Mouse (Mus musculus) CH12.LX (cell line): ENCODE results near the gene Lrrn2. TPM values are rescaled to one million over a fixed set of nuclear protein-coding genes. Genes with fewer than 3 reads are reported as not detected.

Experiments used
- DNase-seq: peaks from one replicate; pipeline ENCODE4 v3.0.0-alpha.2; 2013; ENCODE audit errors: extremely low read depth
- H3K27ac ChIP-seq: 2 replicates; pipeline ENCODE4 v1.5.1; 2012; ENCODE audit warnings: low read depth, mild to moderate bottlenecking, control low read depth, moderate library complexity; ENCODE audit not compliant: insufficient read depth
- H3K27me3 ChIP-seq: replicated peaks from 2 replicates; pipeline ENCODE3; 2012; ENCODE audit warnings: inconsistent platforms
- H3K36me3 ChIP-seq, 2 experiments: replicated peaks in 1 of 2; 2 replicates each; pipeline versions ENCODE3 to v1.6.1; 2012; ENCODE audit warnings: inconsistent platforms in 1 of 2, low read length in 1 of 2, mild to moderate bottlenecking in 1 of 2, mixed read lengths in 1 of 2, moderate library complexity in 1 of 2; ENCODE audit not compliant: control insufficient read depth in 1 of 2, insufficient read depth in 1 of 2
- H3K4me1 ChIP-seq, 2 experiments: 2 replicates each; pipeline ENCODE4 v1.6.1; 2012; ENCODE audit warnings: inconsistent platforms in 1 of 2, moderate library complexity in 1 of 2; ENCODE audit not compliant: insufficient read depth in 2 of 2, control insufficient read depth in 1 of 2
- H3K4me2 ChIP-seq: 2 replicates; pipeline ENCODE4 v1.6.1; 2012; ENCODE audit warnings: low read depth, mild to moderate bottlenecking, control low read depth; ENCODE audit not compliant: poor library complexity, insufficient read depth, severe bottlenecking
- H3K4me3 ChIP-seq, 3 experiments: fragments of 150-350 bp in 1 of 3; sonication (generic) in 1 of 3; replicated peaks in 1 of 3; 2 replicates each; pipeline versions ENCODE3 to v1.5.1; 2011 to 2012; ENCODE audit warnings: low read depth in 2 of 3, low read length in 2 of 3, mild to moderate bottlenecking in 2 of 3, moderate library complexity in 2 of 3, control low read depth in 1 of 3, improper control_type of control experiment in 1 of 3, inconsistent platforms in 1 of 3, mixed read lengths in 1 of 3; ENCODE audit not compliant: poor library complexity in 1 of 3
- H3K79me2 ChIP-seq: replicated peaks from 2 replicates; pipeline ENCODE4 v1.6.1; 2012; ENCODE audit warnings: mild to moderate bottlenecking, moderate library complexity; ENCODE audit not compliant: control insufficient read depth, poor library complexity, insufficient read depth, severe bottlenecking; ENCODE audit errors: extremely low read depth
- H3K9ac ChIP-seq: 2 replicates; pipeline ENCODE4 v1.6.1; 2012; ENCODE audit warnings: low read depth, mild to moderate bottlenecking, control low read depth, moderate library complexity; ENCODE audit not compliant: insufficient read depth
- H3K9me3 ChIP-seq: replicated peaks from 2 replicates; pipeline ENCODE3; 2012; ENCODE audit warnings: low read length, inconsistent platforms, mixed read lengths
- CHD2 ChIP-seq: IDR thresholded peaks from 2 replicates; pipeline ENCODE4 v1.6.1; 2011; ENCODE audit warnings: low read length, improper control_type of control experiment
- ELF1 ChIP-seq: IDR thresholded peaks from 2 replicates; pipeline ENCODE4 v1.6.1; 2014; ENCODE audit warnings: low read depth, mild to moderate bottlenecking, inconsistent platforms, low read length, improper control_type of control experiment
- EP300 ChIP-seq: IDR thresholded peaks from 2 replicates; pipeline ENCODE4 v1.6.1; 2011; ENCODE audit warnings: low read length, improper control_type of control experiment
- ETS1 ChIP-seq: conservative IDR thresholded peaks from 2 replicates; pipeline ENCODE4 v1.6.1; 2012; ENCODE audit warnings: low read depth, mild to moderate bottlenecking, inconsistent platforms, low read length, improper control_type of control experiment, moderate library complexity
- IRF4 ChIP-seq: IDR thresholded peaks from 2 replicates; pipeline ENCODE4 v1.6.1; 2014; ENCODE audit warnings: low read depth, mild to moderate bottlenecking, inconsistent platforms, low read length, improper control_type of control experiment
- MAX ChIP-seq: IDR thresholded peaks from 2 replicates; pipeline ENCODE4 v1.6.1; 2011; ENCODE audit warnings: low read length, improper control_type of control experiment
- MAZ ChIP-seq: IDR thresholded peaks from 2 replicates; pipeline ENCODE4 v1.6.1; 2012; ENCODE audit warnings: low read depth, mild to moderate bottlenecking, inconsistent platforms, low read length, improper control_type of control experiment, moderate library complexity
- MEF2A ChIP-seq: IDR thresholded peaks from 2 replicates; pipeline ENCODE4 v1.6.1; 2014; ENCODE audit warnings: low read depth, mild to moderate bottlenecking, inconsistent platforms, low read length, improper control_type of control experiment, borderline replicate concordance
- NELFE ChIP-seq: IDR thresholded peaks from 2 replicates; pipeline ENCODE4 v1.6.1; 2011; ENCODE audit warnings: low read depth, low read length, improper control_type of control experiment
- PAX5 ChIP-seq: IDR thresholded peaks from 2 replicates; pipeline ENCODE4 v1.6.1; 2012; ENCODE audit warnings: low read length, inconsistent platforms, mixed read lengths
- POLR2AphosphoS2 ChIP-seq: IDR thresholded peaks from 2 replicates; pipeline ENCODE4 v1.6.1; 2011; ENCODE audit warnings: low read depth, low read length, improper control_type of control experiment
- SIN3A ChIP-seq: IDR thresholded peaks from 2 replicates; pipeline ENCODE4 v1.6.1; 2012; ENCODE audit warnings: low read length, improper control_type of control experiment, inconsistent platforms
- SMC3 ChIP-seq: IDR thresholded peaks from 2 replicates; pipeline ENCODE4 v1.6.1; 2011; ENCODE audit warnings: low read depth, low read length, improper control_type of control experiment
- TCF12 ChIP-seq: IDR thresholded peaks from 2 replicates; pipeline ENCODE4 v1.6.1; 2014; ENCODE audit warnings: low read depth, mild to moderate bottlenecking, inconsistent platforms, low read length, improper control_type of control experiment
- USF2 ChIP-seq: conservative IDR thresholded peaks from 2 replicates; pipeline ENCODE4 v1.6.1; 2011; ENCODE audit warnings: low read depth, low read length, improper control_type of control experiment
- ZC3H11A ChIP-seq: IDR thresholded peaks from 2 replicates; pipeline ENCODE4 v1.6.1; 2012; ENCODE audit warnings: low read depth, mild to moderate bottlenecking, inconsistent platforms, low read length, improper control_type of control experiment
- ZMIZ1 ChIP-seq: IDR thresholded peaks from 2 replicates; pipeline ENCODE4 v1.6.1; 2012; ENCODE audit warnings: low read depth, mild to moderate bottlenecking, inconsistent platforms, low read length, improper control_type of control experiment
- ZNF384 ChIP-seq: IDR thresholded peaks from 2 replicates; pipeline ENCODE4 v1.6.1; 2012; ENCODE audit warnings: low read depth, low read length, improper control_type of control experiment, inconsistent platforms
- dilution Hi-C: fragments of 300-500 bp; cut with MboI; formaldehyde crosslinking; loops from 2 replicates; pipeline ENCODE4 v1.14.3; 2020; ENCODE audit warnings: low sequenced_read_pairs; ENCODE audit not compliant: extremely low pct_unique_long_range_greater_than_20kb, extremely low pct_ligation_motif_present
- in situ Hi-C: fragments of 300-500 bp; cut with MboI; formaldehyde crosslinking; loops from 3 replicates; pipeline ENCODE4 v1.14.3; 2019; ENCODE audit warnings: low sequenced_read_pairs, low pct_ligation_motif_present, low pct_unique_long_range_greater_than_20kb, mixed read lengths
- polyA plus RNA-seq: library from polyadenylated mRNA; unstranded; fragments of >175 nt; gene quantifications from 2 replicates; pipeline ENCODE4 v1.2.1, GENCODE M21; 2012; ENCODE audit warnings: low read depth; ENCODE audit not compliant: insufficient read length
- total RNA-seq, 2 experiments: library from RNA; depleted of rRNA; stranded (reverse); fragments of 300-350 nt in 1 of 2; fragments of >200 nt in 1 of 2; gene quantifications; 2 replicates each; pipeline ENCODE4 v1.2.3; 2012 to 2014

Gene Lrrn2
- total and polyA plus RNA-seq, 3 experiments: not detected

- DNase-seq: no peak
- no peak for TF ChIP-seq ELF1
- TF ChIP-seq ZMIZ1: no peak
- TF ChIP-seq PAX5: no peak
- TF ChIP-seq USF2: no peak
- TF ChIP-seq EP300: no peak
- TF ChIP-seq POLR2AphosphoS2: no peak
- TF ChIP-seq TCF12: no peak
- TF ChIP-seq MAX: no peak
- TF ChIP-seq SMC3: no peak
- no peak for TF ChIP-seq CHD2
- TF ChIP-seq NELFE: no peak
- TF ChIP-seq MEF2A: no peak
- no peak for TF ChIP-seq IRF4
- no peaks in the 10 kb centered on the region for H3K36me3 ChIP-seq
- no peak overlapping the region for H3K27ac ChIP-seq
- dilution Hi-C loops: no loop called here
- no peaks in the 10 kb centered on the region for H3K9me3 ChIP-seq
- H3K4me2 ChIP-seq: no peak overlapping the region
- H3K27me3 ChIP-seq: peaks cover 94% of the 10 kb centered on the region
- H3K9ac ChIP-seq: no peak overlapping the region
- no peaks in the 10 kb centered on the region for H3K4me1 ChIP-seq
- in situ Hi-C loops: no loop called here
- H3K4me3 ChIP-seq: no peak overlapping the region
- H3K79me2 ChIP-seq: no peaks in the 10 kb centered on the region
Measured at GRCm38 (mm10) chr1:132864220-132864619, 15.9 kb upstream of the Lrrn2 start.

GRCm38 (mm10) chr1:132865585-132865984, 14.5 kb upstream of the Lrrn2 start:
- H3K4me2 ChIP-seq: no peak overlapping the region
- H3K4me3 ChIP-seq: no peak overlapping the region
- H3K27ac ChIP-seq: no peak overlapping the region
- H3K27me3 ChIP-seq: peaks cover 93% of the 10 kb centered on the region
- no peaks in the 10 kb centered on the region for H3K79me2 ChIP-seq
- in situ Hi-C loops (no loop called here), dilution Hi-C loops (no loop called here)
- H3K9ac ChIP-seq: no peak overlapping the region
- H3K36me3 ChIP-seq: no peaks in the 10 kb centered on the region
- H3K9me3 ChIP-seq: no peaks in the 10 kb centered on the region
- H3K4me1 ChIP-seq: no peaks in the 10 kb centered on the region
- no peak for DNase-seq
- TF ChIP-seq MAZ (no peak), ZNF384 (no peak), SIN3A (no peak), ETS1 (no peak), ZC3H11A (no peak), CHD2 (no peak), PAX5 (no peak), MEF2A (no peak)
- TF ChIP-seq, all 38 proteins: peak for 0
